In genomic region chr6:135369551-135369968, GRCm38 (mm10) we compare ENCODE assay signal across 8 mouse cellular contexts. TPM values are rescaled to one million over a fixed set of nuclear protein-coding genes. Genes with fewer than 3 reads are reported as not detected.
A peak's percentile ranks its signal among the peaks of the same experiment; 100 is the strongest.
DNase-seq lines count a peak whose midpoint lies in the region; ATAC-seq and TF ChIP-seq lines count a peak whose summit lies in the region.

No protein-coding gene starts in this region.

- 31% methylated on average over 5 of the region's 5 CpGs for WGBS in embryonic facial prominence, embryonic 14.5 days
- 29% methylated on average over 5 of the region's 5 CpGs for WGBS in heart, embryonic 13.5 days
- WGBS in kidney, postnatal 0 days, result 36% methylated on average over 5 of the region's 5 CpGs
- WGBS in lung, adult 2 months, result 35% methylated on average over 5 of the region's 5 CpGs

- ATAC-seq in embryonic facial prominence, embryonic 14.5 days (ENCODE audit: low read depth), result peak; percentile 67
- ATAC-seq in heart, embryonic 13.5 days (ENCODE audit: extremely low read depth, insufficient number of reproducible peaks, low FRiP score, low TSS enrichment), result no peak
- peak; percentile 47; the same call in 1 of the 2 replicates for ATAC-seq in kidney, postnatal 0 days (replicated peaks; ENCODE audit: low FRiP score, low read depth)
- ATAC-seq in megakaryocyte, adult 5-6 weeks (ENCODE audit: poor library complexity, severe bottlenecking), result no peak

- peak; percentile 31 for DNase-seq in kidney, adult 11 months
- DNase-seq in kidney, adult 9 months, result no peak
- DNase-seq in embryonic facial prominence, embryonic 14.5 days (ENCODE audit: low spot score), result peak; percentile 79
- peak; percentile 75 for DNase-seq in kidney, postnatal 0 days (ENCODE audit: low spot score)
- DNase-seq in lung, adult 2 months, result no peak
- DNase-seq in splenic B cell, adult 2 months (ENCODE audit: low read depth, low spot score), result peak; percentile 16

- H3K4me1 ChIP-seq in embryonic facial prominence, embryonic 14.5 days (ENCODE audit: control insufficient read depth, insufficient read depth, low read length), result peaks cover 38% of the 10 kb centered on the region
- H3K4me1 ChIP-seq in heart, embryonic 13.5 days, result peaks cover 41% of the 10 kb centered on the region
- H3K4me1 ChIP-seq in kidney, postnatal 0 days (replicated peaks; ENCODE audit: insufficient read depth, low read length), result peaks cover 22% of the 10 kb centered on the region
- peaks cover 32% of the 10 kb centered on the region for H3K4me1 ChIP-seq in lung, adult 2 months (ENCODE audit: control insufficient read depth, insufficient read depth, low read length)

- peak overlapping the region; percentile 59 for H3K27ac ChIP-seq in embryonic facial prominence, embryonic 14.5 days (replicated peaks; ENCODE audit: low read depth, low read length)
- H3K27ac ChIP-seq in heart, embryonic 13.5 days (replicated peaks), result peak overlapping the region; percentile 67
- 0 out of 2 replicates have a peak overlapping the region, but pooled peaks have one; percentile 8 for H3K27ac ChIP-seq in kidney, postnatal 0 days

- peak overlapping the region; percentile 23 for H3K4me2 ChIP-seq in embryonic facial prominence, embryonic 14.5 days (ENCODE audit: low read depth, low read length)
- no peak overlapping the region for H3K4me2 ChIP-seq in heart, embryonic 13.5 days
- H3K4me2 ChIP-seq in kidney, postnatal 0 days (ENCODE audit: low read length), result 0 out of 2 replicates have a peak overlapping the region, but pooled peaks have one; percentile 6

- TF ChIP-seq CTCF in kidney, postnatal 0 days (IDR thresholded peaks at IDR 0.05; ENCODE audit: low read depth), result peak; percentile 72
- TF ChIP-seq CTCF in lung, adult 2 months (IDR thresholded peaks at IDR 0.05; ENCODE audit: insufficient read depth, low read length), result peak; percentile 56

- no peak for TF ChIP-seq POLR2A in lung, adult 2 months (IDR thresholded peaks at IDR 0.05; ENCODE audit: borderline replicate concordance, extremely low read depth, low read depth, low read length)

- no peaks in the 10 kb centered on the region for H3K9me3 ChIP-seq in embryonic facial prominence, embryonic 14.5 days (ENCODE audit: control insufficient read depth, low read length)
- no peaks in the 10 kb centered on the region for H3K9me3 ChIP-seq in heart, embryonic 13.5 days
- H3K9me3 ChIP-seq in kidney, postnatal 0 days (replicated peaks; ENCODE audit: low read length), result no peaks in the 10 kb centered on the region

- no peak overlapping the region for H3K4me3 ChIP-seq in embryonic facial prominence, embryonic 14.5 days (ENCODE audit: low read depth, low read length)
- no peak overlapping the region for H3K4me3 ChIP-seq in heart, embryonic 13.5 days
- H3K4me3 ChIP-seq in kidney, postnatal 0 days (replicated peaks; ENCODE audit: low read depth, low read length), result no peak overlapping the region
- no peak overlapping the region for H3K4me3 ChIP-seq in lung, adult 2 months (replicated peaks; ENCODE audit: extremely low read depth, low read depth, low read length)

- H3K27me3 ChIP-seq in embryonic facial prominence, embryonic 14.5 days (replicated peaks; ENCODE audit: control insufficient read depth, insufficient read depth, low read length), result no peaks in the 10 kb centered on the region
- no peaks in the 10 kb centered on the region for H3K27me3 ChIP-seq in heart, embryonic 13.5 days (replicated peaks)
- H3K27me3 ChIP-seq in kidney, postnatal 0 days (ENCODE audit: insufficient read depth, low read length), result no peaks in the 10 kb centered on the region
- H3K27me3 ChIP-seq in splenic B cell, adult 2 months (ENCODE audit: control insufficient read depth, insufficient read depth, low read length, poor library complexity, severe bottlenecking), result no peaks in the 10 kb centered on the region

- no peak overlapping the region for H3K9ac ChIP-seq in embryonic facial prominence, embryonic 14.5 days (ENCODE audit: low read depth, low read length)
- no peak overlapping the region for H3K9ac ChIP-seq in heart, embryonic 13.5 days
- H3K9ac ChIP-seq in kidney, postnatal 0 days (ENCODE audit: low read depth, low read length), result no peak overlapping the region

- peaks cover 24% of the 10 kb centered on the region for H3K36me3 ChIP-seq in embryonic facial prominence, embryonic 14.5 days (ENCODE audit: control insufficient read depth, insufficient read depth, low read length)
- H3K36me3 ChIP-seq in heart, embryonic 13.5 days, result 0 out of 2 replicates have a peak, but pooled peaks cover 6% of the 10 kb centered on the region
- H3K36me3 ChIP-seq in kidney, postnatal 0 days (ENCODE audit: insufficient read depth, low read length), result no peaks in the 10 kb centered on the region
- H3K36me3 ChIP-seq in splenic B cell, adult 2 months (ENCODE audit: control insufficient read depth, insufficient read depth, low read length, poor library complexity, severe bottlenecking), result no peaks in the 10 kb centered on the region

RNA-seq across cellular contexts. Expression of gene Emp1, which starts 7.2 kb away (rescaled TPM):
- 56.5 and 70.8 TPM in 2 replicates for polyA plus RNA-seq in embryonic facial prominence, embryonic 14.5 days (2014; fragmentation: Nextera tagmentation; extraction: Ambion mirVana)
- polyA plus RNA-seq in heart, embryonic 13.5 days (2015; fragmentation: Nextera tagmentation; extraction: Ambion mirVana), result 37.4 and 38.4 TPM in 2 replicates
- polyA plus RNA-seq in kidney, postnatal 0 days (2015; fragmentation: Nextera tagmentation; extraction: Ambion mirVana), result 54.7 and 55.7 TPM in 2 replicates
- 105 and 215 TPM in 2 replicates for polyA plus RNA-seq in lung, adult 2 months (2012; rRNA removed)
- 0.80 and 0.83 TPM in 2 replicates for total RNA-seq in megakaryocyte, adult 5-6 weeks (2015)
- total RNA-seq in megakaryocyte, adult 5-6 weeks (2017), result 2.2 and 3.0 TPM in 2 replicates

RNA-seq across cellular contexts. Expression of gene Pbp2, which starts 59.4 kb away (rescaled TPM):
- 0.31 TPM in 1 of 2 replicates, not detected in the other for polyA plus RNA-seq in embryonic facial prominence, embryonic 14.5 days (2014; fragmentation: Nextera tagmentation; extraction: Ambion mirVana)
- not detected in 2 replicates for polyA plus RNA-seq in heart, embryonic 13.5 days (2015; fragmentation: Nextera tagmentation; extraction: Ambion mirVana)
- 0.20 and 0.42 TPM in 2 replicates for polyA plus RNA-seq in kidney, postnatal 0 days (2015; fragmentation: Nextera tagmentation; extraction: Ambion mirVana)
- polyA plus RNA-seq in lung, adult 2 months (2012; rRNA removed), result 0.15 TPM in 1 of 2 replicates, not detected in the other
- not detected in 2 replicates for total RNA-seq in megakaryocyte, adult 5-6 weeks (2015)
- not detected in 2 replicates for total RNA-seq in megakaryocyte, adult 5-6 weeks (2017)

Comparison
In these comparisons a context has a peak if more than half of its experiments do, and no peak if none do; other contexts are left out.
1. DNase-seq: peak in kidney, adult 11 months (single experiment), embryonic facial prominence, embryonic 14.5 days (single experiment), kidney, postnatal 0 days (single experiment) and splenic B cell, adult 2 months (single experiment); none in kidney, adult 9 months (single experiment) and lung, adult 2 months (single experiment).
2. ATAC-seq: peak in embryonic facial prominence, embryonic 14.5 days (single experiment) and kidney, postnatal 0 days (single experiment); none in heart, embryonic 13.5 days (single experiment) and megakaryocyte, adult 5-6 weeks (single experiment).
3. H3K27ac ChIP-seq: peak in every context shown above with its lines; median percentile 67 in heart, embryonic 13.5 days; 59 in embryonic facial prominence, embryonic 14.5 days; 8 in kidney, postnatal 0 days.